Mouse (Mus musculus) gastrocnemius, postnatal 4 days (tissue): Measurements from ENCODE around the gene Cdkl3. TPM values are rescaled to one million over a fixed set of nuclear protein-coding genes. Genes with fewer than 3 reads are reported as not detected.

ENCODE experiments used
- DNase-seq, 2 experiments: peaks; one replicate each; pipeline ENCODE4 v3.0.0; 2021 to 2022; ENCODE audit warnings: low spot score in 2 of 2, mixed read lengths in 2 of 2
- total RNA-seq, 2 experiments: library from RNA; stranded (reverse); gene quantifications; 2 replicates each; pipeline ENCODE4 v1.2.3; 2021

The Cdkl3 gene
- total RNA-seq, 2 experiments from 2014 or later: 11.1 to 14.0 TPM

DNA sequence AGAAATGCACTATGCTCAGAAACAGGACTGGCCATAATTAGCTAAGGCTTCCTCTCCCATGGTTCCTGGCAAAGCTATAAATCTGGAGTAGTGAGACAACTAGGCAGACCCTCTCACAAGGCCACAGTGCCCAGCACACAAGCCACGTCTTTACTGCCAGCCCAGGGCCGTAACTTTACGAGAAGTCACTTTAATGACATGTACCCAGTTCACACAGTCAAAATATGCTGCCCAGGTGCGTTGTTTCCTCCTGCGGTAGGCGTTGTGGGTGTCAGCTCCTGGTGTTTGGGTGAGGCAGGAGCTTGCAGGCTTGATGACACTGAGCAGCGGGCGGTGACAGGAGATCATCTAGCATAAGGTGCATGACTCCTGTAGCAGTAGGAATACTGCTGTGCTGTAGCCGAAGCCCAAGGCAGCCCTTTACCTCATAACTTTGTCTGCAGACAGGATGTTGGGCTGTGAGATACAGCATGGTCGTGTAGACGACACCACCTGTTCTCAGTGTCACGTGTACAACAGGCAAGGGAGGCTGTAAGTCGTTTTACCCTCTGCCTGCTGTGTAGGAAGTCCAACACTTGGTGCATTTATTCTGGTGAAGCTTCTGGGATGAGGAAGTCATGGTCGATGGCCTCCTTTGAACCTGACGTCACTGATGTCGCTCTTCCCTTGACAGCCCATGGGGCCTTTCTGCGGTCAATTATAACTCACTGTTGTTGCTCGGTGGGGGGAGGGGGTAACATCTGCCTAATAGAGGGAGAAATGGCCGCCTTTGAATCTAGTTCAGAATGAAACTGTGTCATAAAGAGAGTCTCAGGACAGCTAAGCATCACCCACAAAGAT lies 72.0 kb downstream of the Cdkl3 start:
- DNase-seq: no peak

GRCm38 (mm10) chr11:52076742-52077352 lies 72.8 kb downstream of the Cdkl3 start:
- no peak for DNase-seq

DNA sequence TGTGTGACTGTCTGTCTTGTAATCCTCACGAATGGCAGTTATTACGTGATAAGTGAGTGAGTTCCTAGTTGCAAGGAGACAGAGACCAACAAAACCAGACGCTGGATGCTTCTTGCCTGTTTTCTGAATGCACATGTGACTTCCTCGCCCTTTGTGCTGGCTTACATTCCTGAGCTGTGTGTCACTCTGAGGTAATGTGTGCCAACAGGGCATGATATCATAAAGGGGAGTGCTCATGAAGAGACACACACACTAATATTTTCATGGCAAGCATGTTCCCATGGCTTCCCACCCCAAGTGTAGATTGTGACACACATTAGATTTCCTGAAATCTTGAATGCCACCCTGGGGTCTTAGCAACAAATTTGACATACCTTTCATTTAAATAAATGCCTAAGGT lies 73.9 kb downstream of the Cdkl3 start:
- DNase-seq: no peak

- DNase-seq: no peak
Measured at GRCm38 (mm10) chr11:52079978-52080377, 76.0 kb downstream of the Cdkl3 start.

DNA sequence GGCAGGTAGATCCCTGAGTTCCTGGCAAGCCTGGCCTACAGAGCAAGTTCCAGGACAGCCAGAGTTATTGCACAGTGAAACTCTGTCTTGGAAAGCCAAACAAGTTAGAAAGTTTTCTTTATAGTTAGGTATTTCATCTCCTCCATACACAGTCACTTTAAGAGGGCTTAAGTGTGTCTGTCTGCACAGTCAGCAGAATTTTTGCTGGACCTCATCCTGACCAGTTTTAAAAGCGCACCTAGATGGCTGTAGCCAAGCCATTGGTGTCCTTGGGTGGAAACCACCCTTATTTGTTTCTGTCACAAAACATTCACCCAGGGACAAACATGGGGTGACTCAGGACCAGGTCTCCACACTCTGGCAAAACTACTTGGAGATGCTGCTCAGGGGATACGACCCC lies 76.6 kb downstream of the Cdkl3 start:
- DNase-seq: no peak

DNA sequence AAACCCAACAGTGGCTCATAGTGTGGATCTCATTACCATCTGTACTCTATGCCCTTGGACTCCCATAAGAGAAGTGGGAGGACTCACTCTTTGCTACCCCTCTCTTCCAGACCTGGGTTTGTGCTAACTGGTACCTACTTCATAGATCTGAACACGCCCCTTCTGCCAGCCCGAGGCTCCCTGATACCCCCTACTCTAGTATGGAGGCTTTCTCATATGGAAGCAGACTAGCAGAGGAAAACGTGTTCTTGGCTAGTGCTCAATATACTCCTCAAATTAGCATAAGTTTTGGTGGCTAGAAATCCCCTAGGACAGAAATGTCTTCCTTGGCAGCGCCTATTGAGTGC lies 81.8 kb downstream of the Cdkl3 start:
- DNase-seq: no peak

- no peak for DNase-seq
Measured at GRCm38 (mm10) chr11:52086204-52086864, 82.3 kb downstream of the Cdkl3 start.

- DNase-seq: no peak
Measured at GRCm38 (mm10) chr11:52089291-52089690, 85.3 kb downstream of the Cdkl3 start.

GRCm38 (mm10) chr11:52091261-52091660 lies 87.2 kb downstream of the Cdkl3 start:
- no peak for DNase-seq

- DNase-seq: no peak
Measured at GRCm38 (mm10) chr11:52094568-52094967, 90.5 kb downstream of the Cdkl3 start.

DNA sequence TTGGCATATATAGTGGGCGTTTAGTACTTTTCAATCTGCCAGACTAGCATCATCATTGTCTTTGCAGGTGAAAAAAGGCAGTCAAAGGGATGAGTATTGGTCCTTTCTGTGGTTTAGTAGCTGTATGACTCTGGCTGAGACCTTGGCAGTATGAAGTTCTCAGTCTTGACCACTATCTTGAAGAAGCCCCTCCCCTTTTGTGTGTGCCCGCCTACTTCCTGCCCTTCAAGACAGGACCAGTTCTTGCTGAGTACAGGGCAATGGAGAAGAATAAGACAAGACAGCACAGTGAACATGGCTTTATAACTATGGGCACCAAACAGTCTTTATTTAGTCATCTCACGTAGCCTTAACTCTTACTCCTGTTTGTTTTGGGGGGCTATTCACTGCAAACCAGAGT lies 93.0 kb downstream of the Cdkl3 start:
- DNase-seq: no peak

GRCm38 (mm10) chr11:52097596-52097995 lies 93.6 kb downstream of the Cdkl3 start:
- no peak for DNase-seq

GRCm38 (mm10) chr11:52098398-52098946 lies 94.5 kb downstream of the Cdkl3 start, which contains the start of gene Ppp2ca:
TSS of gene Ppp2ca (plus strand) at chr11:52098681.
- DNase-seq: peak; percentile 97 to 98

GRCm38 (mm10) chr11:52099031-52099761 lies 95.2 kb downstream of the Cdkl3 start:
- DNase-seq: peak; percentile 69 to 79

DNA sequence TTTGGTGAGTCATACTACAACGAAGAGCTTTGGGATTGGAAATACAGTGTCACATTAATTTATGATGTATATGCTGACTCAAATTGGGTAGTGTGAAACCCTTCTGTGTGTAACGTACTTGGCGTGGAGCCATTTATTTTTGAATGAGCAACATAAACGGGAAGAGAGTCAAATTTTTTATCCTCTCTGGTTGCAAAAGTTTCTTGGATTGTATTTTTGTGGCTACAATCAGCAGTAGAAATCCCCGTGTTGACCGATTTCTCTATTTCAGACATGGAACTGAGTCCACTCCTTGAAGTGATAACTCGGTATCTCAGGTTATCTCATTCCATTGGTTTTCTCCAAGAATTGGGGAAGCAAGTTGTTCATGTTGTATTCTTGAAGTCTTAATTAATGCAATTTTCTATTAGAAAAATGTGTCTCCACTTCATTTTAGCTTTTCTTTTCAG lies 95.8 kb downstream of the Cdkl3 start:
- no peak for DNase-seq

GRCm38 (mm10) chr11:52102977-52103376 lies 99.0 kb downstream of the Cdkl3 start:
- DNase-seq: no peak

- no peak for DNase-seq
Measured at GRCm38 (mm10) chr11:52105503-52105902, 101.5 kb downstream of the Cdkl3 start.

GRCm38 (mm10) chr11:52106037-52106436 lies 102.0 kb downstream of the Cdkl3 start:
- DNase-seq: no peak

DNA sequence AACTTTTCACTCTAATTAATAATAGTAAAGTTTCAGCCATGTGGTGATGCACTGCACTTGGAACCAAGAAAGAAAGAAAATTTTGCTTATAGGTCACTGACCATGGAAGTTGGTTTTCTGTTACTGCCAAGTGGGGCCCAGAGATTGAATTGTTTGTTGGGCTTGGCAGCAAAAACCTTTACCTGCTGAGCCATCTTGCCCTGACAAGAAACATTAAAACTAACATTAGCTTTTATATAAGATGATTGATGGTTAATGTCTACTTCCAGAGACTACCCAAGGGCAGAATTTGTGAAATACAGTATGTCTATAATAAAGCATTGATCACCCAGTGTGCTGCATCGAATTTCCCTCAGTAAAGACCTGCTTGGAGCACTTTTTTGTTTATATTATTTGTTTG lies 102.4 kb downstream of the Cdkl3 start:
- DNase-seq: no peak

- DNase-seq: no peak
Measured at GRCm38 (mm10) chr11:52108796-52109195, 104.8 kb downstream of the Cdkl3 start.

DNA sequence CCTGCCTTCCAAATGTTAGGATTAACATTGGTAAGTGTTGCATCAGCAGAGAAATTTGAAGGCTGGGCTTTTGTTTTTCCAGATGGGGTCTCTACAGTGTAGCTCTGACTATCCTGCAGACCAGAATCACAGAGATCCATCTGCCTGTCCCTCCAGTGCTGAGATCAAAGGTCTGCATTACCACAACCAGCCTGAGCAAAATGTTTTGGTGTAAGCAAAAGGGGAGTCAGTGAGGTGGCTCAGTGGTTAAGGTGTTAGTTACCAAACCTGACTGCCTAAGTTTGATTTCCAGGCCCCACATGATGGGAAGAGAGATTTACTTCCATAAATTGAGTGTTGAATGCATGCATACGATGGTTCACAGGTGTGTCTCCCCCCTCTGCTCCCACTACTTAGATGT lies 105.4 kb downstream of the Cdkl3 start:
- no peak for DNase-seq
